Mouse (Mus musculus) kidney, adult 11 months (tissue): ENCODE results near the gene Kank4.
A peak's percentile ranks its signal among the peaks of the same experiment; 100 is the strongest.
"Not testable (repeated sequence)": the region's sequence is repeated elsewhere in the genome, so short reads cannot be mapped to it uniquely, and the experiment has no call there.

ENCODE experiments used
- DNase-seq: peaks from one replicate; pipeline ENCODE4 v3.0.0; 2022

Kank4 gene

DNA sequence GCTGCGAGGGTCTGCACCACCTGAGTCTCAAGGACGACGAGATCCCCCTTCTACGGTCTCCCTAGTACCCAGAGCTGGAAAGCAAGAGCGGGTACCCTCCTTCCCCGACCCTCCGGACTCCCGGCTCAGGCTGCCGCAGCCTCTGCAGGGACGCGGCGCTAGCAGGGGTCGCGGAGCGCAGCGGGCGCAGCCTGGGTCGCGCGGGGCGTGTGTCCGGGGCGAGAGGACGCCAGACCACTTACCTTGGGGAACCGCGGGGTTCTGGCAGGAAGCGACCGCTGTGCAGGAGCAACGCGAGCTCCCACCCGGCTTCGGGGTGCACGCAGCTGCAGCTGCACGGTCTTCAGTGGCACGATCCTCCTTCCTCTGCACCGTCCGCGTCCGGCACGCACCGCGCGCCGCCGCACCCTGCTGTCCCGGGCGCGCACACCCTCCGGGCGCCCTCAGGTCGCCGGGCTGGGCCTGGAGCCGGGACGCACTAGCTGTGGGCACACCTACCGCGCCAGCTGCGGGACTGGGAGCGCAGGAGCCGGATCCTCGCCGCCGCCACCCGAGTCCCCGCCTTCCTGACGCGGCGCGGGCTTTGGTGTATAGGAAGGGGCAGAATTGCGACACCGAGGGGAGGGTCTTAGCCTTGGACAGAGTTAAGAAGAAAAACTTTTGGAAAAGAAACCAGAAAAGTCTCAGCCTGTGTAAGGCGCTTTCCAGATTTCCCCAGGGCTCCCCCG is at the start of gene Kank4:
Gene Kank4, minus strand, starts transcription at position 354 of the 728 bp plus-strand sequence.
- DNase-seq = peak; percentile 34

- no peak for DNase-seq
Observed at GRCm38 (mm10) chr4:98865386-98866237, 48.3 kb upstream of the Kank4 start.

DNA sequence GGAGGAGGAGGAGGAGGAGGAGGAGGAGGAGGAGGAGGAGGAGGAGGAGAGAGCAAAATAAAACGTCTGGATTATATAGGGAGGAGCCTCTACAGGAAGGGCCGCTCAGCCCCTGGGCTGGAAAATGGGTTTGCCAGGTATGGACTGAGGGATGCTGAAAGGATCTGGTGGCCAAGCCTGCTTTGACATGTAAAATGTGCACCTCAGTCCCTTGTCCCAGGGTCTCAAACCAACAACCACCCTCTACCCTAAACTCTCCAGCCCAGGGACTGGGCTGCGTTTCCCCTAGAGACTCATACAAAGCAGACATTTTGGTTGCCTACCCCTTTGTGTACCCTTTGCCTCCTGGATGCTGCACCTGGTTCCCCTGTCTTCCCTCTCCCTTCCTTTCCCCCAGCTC is 47.2 kb upstream of the Kank4 start:
- no peak for DNase-seq

DNA sequence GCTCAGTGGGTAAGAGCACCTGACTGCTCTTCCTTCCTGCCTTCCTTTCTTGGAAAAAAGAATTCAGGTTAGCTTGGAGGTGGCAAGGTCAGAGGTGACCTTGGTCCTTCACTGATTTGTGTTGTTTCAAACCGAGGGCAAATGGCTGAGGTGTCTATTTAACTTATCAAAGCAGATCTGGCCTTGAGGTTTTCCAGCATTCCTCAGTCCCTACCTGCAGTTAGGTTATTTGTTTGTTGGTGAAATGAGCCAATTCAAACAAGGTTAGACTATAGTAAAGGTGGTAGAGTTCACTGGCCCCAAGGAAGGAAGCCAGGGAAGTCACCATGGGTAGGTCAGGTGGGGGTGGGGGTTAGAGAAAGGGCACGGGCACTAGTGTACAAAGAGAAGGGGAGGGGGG is 46.8 kb upstream of the Kank4 start:
- DNase-seq = no peak

- DNase-seq = no peak
Observed at GRCm38 (mm10) chr4:98863451-98863850, 46.1 kb upstream of the Kank4 start.

- no peak for DNase-seq
Observed at GRCm38 (mm10) chr4:98858151-98858855, 41.0 kb upstream of the Kank4 start.

DNA sequence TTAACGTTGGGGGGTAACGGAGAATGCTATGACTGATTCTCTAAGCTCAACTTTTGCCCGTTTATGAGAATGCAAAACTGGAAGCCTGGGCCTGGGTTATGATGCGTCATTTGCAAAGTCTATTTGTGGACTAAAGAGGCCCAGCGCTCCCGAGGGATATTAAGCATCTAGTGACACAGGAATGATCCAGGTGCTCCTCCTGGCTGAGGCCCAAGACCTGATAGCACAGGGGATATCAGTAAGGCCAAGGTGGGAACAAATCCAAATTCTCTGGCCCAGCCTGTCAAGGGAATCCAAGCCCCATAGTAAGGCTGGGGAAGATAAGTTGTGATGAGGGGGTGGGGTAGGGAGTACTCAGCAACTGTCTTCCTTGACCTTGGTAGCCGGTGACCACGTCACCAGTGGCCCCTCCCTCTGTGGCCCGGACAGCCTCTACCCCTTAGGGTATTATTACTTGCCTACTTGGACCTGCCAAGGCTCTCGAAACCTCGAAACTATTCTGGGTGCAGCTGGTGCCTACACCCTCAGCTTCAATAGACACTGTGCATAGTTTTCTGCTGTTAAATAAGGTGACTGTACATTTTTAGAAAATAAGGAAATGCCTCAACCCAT is 39.8 kb upstream of the Kank4 start:
- no peak for DNase-seq

DNA sequence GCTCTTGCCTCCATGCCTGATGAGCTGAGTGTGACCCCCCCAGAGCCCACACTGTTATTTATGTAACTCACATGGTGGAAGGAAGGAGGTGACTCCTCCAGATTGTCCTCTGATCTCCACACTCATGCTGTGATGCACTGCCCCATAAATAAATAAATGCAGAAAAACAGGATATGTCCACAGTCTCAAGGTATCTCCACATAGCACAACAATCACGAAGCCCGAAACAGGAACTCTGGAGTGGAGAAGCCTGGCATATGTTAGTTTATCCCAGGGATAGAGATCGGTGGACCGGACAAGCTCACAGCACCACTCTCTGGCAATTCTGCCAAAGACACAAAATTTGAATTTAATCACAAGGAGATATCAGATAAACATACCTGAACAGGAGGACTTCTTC is 36.6 kb upstream of the Kank4 start:
- DNase-seq = no peak

- not testable (repeated sequence) for DNase-seq
Observed at GRCm38 (mm10) chr4:98850485-98850884, 33.1 kb upstream of the Kank4 start.

DNA sequence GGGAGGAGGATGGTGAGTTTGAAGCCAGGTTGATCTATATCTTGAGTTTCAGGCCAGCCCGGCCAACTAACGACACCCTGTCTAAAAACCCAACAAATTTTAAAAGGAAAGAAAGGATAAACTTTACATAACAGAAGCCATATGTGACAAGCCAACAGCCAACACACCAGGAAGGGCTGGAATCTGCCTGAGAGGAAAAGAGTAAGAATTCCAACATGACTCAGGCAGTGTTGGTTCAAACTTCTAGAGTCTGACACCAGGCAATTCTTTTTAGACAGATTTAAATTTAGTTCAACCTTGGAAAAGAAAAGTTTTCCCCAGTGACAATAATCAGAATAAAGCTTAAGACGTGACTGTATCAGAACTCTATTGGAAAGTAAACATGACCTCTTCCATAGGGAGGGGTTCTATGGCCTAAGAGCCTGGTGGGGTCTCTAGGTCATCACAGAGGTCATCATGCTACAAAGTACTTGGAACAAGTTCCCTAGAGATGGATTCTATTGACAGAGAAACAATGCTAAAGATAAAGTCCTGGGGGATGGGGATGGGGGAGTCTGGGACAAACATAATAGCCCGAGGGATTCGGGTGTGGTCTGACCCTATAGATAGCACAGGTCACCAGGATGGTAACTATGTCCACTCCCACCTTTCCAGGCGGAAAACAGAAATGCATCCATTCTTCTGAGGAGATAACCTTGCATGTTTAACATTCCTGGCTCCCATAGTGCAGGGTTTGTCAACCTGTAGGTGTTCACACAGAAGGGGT is 30.0 kb upstream of the Kank4 start:
- DNase-seq = no peak

DNA sequence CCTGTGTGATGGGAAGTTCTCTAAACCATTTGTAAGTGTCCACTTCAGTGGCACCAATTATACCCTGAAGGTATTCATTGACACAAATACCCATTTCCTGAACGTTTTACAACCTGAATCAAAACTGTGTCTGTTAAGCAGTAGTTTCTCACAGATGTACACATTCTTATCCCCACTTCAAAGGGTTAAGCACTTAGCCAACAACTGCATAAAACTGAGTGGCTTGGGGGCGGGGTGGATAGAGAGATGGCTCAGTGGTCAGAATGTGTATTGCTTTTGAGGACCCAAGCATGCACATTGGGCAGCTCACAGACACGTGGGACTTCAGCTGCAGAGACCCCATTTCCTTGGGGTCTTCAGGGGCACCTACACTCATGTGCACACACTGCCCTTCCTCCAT is 29.1 kb upstream of the Kank4 start:
- DNase-seq = no peak

- peak; percentile 10 for DNase-seq
Observed at GRCm38 (mm10) chr4:98845687-98846125, 28.4 kb upstream of the Kank4 start.

GRCm38 (mm10) chr4:98845201-98845600 is 27.9 kb upstream of the Kank4 start:
- no peak for DNase-seq

GRCm38 (mm10) chr4:98843906-98844597 is 26.7 kb upstream of the Kank4 start:
- DNase-seq = no peak

GRCm38 (mm10) chr4:98841251-98841650 is 23.9 kb upstream of the Kank4 start:
- DNase-seq = not testable (repeated sequence)

GRCm38 (mm10) chr4:98840526-98840925 is 23.2 kb upstream of the Kank4 start:
- DNase-seq = no peak

DNA sequence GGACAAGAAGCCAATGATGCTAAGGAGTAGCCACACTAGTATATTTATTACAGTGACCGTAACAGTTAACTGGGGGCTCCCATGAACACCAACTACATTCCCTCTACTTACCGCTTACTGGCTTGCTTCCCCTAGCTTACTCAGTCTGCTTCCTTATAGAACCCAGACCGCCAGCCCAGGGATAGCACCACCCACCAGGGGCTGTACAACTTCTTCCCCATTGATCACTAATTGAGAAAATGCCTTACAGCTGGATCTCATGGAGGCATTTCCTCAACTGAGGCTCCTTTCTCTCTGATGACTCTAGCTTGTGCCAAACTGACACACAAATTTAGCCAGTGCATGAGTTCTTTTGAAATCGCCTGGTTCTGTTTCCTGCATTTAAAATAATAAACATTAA is 21.6 kb upstream of the Kank4 start:
- DNase-seq = no peak

- DNase-seq = peak; percentile 17
Observed at GRCm38 (mm10) chr4:98837715-98838505, 20.6 kb upstream of the Kank4 start.

DNA sequence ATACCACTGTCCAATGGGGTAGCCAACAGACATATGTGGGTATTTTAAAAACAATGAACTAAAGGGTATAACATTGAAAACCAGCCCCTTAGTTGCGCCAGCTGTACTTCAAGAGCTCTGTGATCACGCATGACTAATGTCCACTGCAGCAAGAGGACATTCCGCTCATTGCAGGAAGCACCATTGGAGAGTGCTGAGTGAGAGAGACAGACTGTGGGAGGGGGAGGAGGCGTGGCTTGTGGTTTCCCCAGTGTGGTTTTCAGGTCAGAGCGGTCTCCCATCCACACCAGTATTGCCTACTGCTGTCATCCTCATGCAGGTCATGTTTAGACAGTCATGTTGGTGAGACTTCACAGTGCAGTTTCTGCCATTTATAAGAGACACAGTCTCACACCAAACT is 19.2 kb upstream of the Kank4 start:
- DNase-seq = no peak

GRCm38 (mm10) chr4:98834782-98835181 is 17.4 kb upstream of the Kank4 start:
- no peak for DNase-seq

DNA sequence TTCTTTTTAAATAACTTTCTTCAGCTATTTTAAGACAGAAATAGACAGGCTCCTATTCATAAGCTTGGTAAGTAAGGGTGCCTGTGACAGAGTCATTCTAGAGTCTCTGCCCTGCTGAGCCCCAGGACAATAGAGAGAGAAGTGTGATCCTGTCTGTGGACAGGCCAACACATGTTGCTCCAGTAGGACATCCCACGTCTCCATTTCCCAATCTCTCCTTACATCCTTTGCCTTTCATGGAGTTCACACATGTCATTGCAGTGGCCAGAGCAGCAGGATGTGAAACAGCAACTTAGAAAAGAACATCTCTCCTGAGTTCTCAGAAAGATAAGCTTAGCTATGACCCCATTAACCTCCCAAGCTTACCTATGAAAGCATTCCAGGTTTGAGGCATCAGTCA is 14.4 kb upstream of the Kank4 start:
- no peak for DNase-seq
